Mouse (Mus musculus): ENCODE measurements around the gene Dapk3. TPM values are rescaled to one million over a fixed set of nuclear protein-coding genes. Genes with fewer than 3 reads are reported as not detected.

The Dapk3 gene
- polyA plus RNA-seq, 1 experiment from 2014 or later = 45.6 TPM

DNA sequence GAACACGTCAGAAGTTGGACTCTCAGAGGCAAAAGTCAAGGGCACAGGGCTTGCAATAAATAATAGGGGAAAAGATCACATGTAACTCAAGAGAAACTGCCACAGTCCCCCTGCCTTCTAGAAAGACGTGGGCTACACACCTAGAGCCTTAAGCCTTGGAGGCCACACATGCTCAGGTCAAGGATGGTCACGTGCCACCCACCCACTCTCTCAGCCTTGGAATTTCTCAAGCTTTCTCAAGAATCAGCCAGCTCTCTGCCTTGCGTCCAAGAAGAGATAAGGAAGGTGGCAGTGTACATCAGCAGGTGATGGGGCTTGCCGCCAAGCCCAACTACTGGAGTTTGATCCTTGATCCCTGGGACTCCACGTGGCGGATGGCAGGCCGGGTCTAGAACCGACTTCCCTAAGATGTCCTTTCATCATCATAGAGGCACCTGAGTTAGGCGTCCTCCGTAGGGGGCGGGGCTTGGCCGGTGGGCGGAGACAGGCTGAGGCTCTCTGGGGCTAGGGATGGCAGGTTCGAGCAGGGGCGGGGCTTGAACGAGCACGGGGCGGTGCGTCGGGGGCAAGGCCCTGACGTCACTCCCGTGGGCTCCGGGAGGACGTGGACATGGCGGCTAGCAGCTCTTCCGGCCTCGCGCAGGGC lies 49.9 kb downstream of the Dapk3 start, which contains the start of gene Zfr2:
Gene Zfr2 (plus strand): TSS at position 576 of the 646 bp plus-strand sequence.
- peaks cover 63% of the 10 kb centered on the region for H3K27me3 ChIP-seq (replicated peaks; ENCODE audit: control insufficient read depth, insufficient read depth, low read length)

DNA sequence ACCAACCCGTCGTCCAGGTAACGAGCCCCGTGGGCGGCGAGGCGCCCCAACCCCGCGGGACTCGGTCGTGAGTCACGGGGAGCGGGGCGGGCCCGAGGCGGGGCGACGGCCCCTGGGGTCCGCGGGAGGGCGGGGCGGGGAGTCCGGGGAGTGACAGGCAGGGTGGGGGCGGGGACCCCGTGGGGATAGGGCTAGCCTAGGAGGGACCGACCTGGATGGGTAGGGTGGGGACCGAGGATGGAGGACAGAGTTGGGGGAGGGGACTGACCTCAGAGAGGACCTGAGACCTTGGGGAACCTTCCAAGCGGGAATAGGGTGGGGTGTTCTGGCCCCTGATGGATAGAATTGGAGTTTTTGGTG lies 50.4 kb downstream of the Dapk3 start:
- WGBS = 1% methylated on average over 22 of the region's 28 CpGs
- ATAC-seq (replicated peaks; ENCODE audit: low FRiP score) (peak; percentile 65; the same call in 1 of the 2 replicates), DNase-seq (ENCODE audit: low spot score) (no peak)
- no peaks in the 10 kb centered on the region for H3K36me3 ChIP-seq (ENCODE audit: control insufficient read depth, insufficient read depth, low read length)
- peaks cover 62% of the 10 kb centered on the region for H3K27me3 ChIP-seq (replicated peaks; ENCODE audit: control insufficient read depth, insufficient read depth, low read length)
- no peaks in the 10 kb centered on the region for H3K9me3 ChIP-seq (ENCODE audit: control insufficient read depth, low read length)
- H3K4me1 ChIP-seq (replicated peaks; ENCODE audit: control insufficient read depth, insufficient read depth, low read length) = peaks cover 10% of the 10 kb centered on the region
- H3K4me3 ChIP-seq (ENCODE audit: low read depth, low read length) = peak overlapping the region; percentile 75
- peak overlapping the region; percentile 79 for H3K4me2 ChIP-seq
- H3K9ac ChIP-seq (ENCODE audit: low read depth, low read length) = peak overlapping the region; percentile 75
- H3K27ac ChIP-seq (ENCODE audit: low read depth, low read length) = peak overlapping the region; percentile 25; the same call in 1 of the 2 replicates

More for the DNA sequence above, 49.9 kb downstream of the Dapk3 start, which contains the start of gene Zfr2:
- Histone ChIP-seq H3K4me2 (peak within 1 kb of the TSS; percentile 79), H3K27ac (ENCODE audit: low read depth, low read length) (peak within 1 kb of the TSS; percentile 25; the same call in 1 of the 2 replicates), H3K9me3 (ENCODE audit: control insufficient read depth, low read length) (no peaks in the 10 kb centered on the region), H3K9ac (ENCODE audit: low read depth, low read length) (peak within 1 kb of the TSS; percentile 75), H3K4me1 (replicated peaks; ENCODE audit: control insufficient read depth, insufficient read depth, low read length) (peaks cover 10% of the 10 kb centered on the region), H3K4me3 (ENCODE audit: low read depth, low read length) (peak within 1 kb of the TSS; percentile 75), H3K36me3 (ENCODE audit: control insufficient read depth, insufficient read depth, low read length) (no peaks in the 10 kb centered on the region)
- DNase-seq (ENCODE audit: low spot score) = peak; percentile 90
- peak; percentile 93 for ATAC-seq (replicated peaks; ENCODE audit: low FRiP score)
- 7% methylated on average over 28 of the region's 29 CpGs for WGBS

DNA sequence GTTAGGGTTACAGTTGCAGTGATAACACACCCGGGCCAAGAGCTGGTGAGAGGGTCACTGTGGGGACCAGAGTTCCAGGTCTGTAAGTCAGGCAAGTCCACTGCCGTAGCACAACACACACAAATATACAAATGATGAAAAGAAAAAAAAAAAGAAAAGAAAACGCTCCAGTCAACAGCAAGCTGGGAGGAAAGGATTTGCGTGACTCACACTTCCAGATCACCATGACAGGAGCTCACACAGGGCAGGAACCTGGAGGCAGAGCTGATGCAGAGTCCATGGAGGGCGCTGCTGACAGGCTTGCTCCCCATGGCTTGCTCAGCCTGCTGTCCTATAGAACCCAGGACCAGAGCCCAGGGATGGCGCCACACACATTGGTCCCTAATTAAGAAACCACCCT lies 51.4 kb downstream of the Dapk3 start:
- DNase-seq (ENCODE audit: low spot score) (no peak), ATAC-seq (replicated peaks; ENCODE audit: low FRiP score) (no peak)
- peaks cover 60% of the 10 kb centered on the region for H3K27me3 ChIP-seq (replicated peaks; ENCODE audit: control insufficient read depth, insufficient read depth, low read length)
- no peak overlapping the region for H3K27ac ChIP-seq (ENCODE audit: low read depth, low read length)
- no peaks in the 10 kb centered on the region for H3K9me3 ChIP-seq (ENCODE audit: control insufficient read depth, low read length)
- H3K4me3 ChIP-seq (ENCODE audit: low read depth, low read length) = 0 out of 2 replicates have a peak overlapping the region, but pooled peaks have one; percentile 75
- no peaks in the 10 kb centered on the region for H3K36me3 ChIP-seq (ENCODE audit: control insufficient read depth, insufficient read depth, low read length)
- peaks cover 10% of the 10 kb centered on the region for H3K4me1 ChIP-seq (replicated peaks; ENCODE audit: control insufficient read depth, insufficient read depth, low read length)
- no peak overlapping the region for H3K4me2 ChIP-seq
- WGBS = 74% methylated on average over 6 of the region's 6 CpGs
- no peak overlapping the region for H3K9ac ChIP-seq (ENCODE audit: low read depth, low read length)

DNA sequence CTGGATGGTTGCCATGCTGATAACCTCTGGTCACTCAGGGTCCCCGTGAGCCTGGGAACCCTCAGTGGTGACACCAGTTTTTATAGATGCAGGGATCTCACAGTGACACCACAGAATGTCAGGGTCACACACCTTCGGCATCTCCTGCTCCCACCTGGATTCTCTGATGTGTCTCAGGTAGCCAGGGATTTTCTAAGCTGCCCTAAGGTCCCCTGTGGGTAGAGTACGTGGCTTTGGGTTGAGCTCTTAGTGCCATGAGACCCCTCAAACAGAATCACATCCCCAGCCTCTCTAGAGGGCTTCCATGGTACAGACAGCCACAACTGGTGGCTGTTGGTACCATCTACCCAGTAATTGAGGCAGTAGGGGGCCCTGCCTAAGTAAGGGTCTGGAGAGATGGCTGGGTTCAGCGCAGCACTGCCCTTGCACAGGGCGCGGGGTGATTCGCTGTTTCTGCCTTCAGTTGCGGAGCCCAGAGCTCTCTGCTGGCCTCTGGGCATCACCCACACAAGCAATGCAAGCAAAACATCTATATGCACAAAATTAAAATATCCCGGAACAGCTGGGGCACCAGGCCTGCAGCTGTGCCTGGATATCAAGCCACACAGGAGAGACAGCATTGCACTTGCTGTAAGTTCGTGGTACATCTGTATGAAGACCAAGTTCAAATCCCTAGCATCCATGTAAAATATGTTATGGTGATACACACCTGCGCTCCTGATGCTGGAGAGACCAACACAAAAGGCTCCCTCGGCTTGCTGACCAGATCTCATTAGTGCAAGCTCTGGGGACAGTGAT lies 53.9 kb downstream of the Dapk3 start:
- Histone ChIP-seq H3K4me1 (replicated peaks; ENCODE audit: control insufficient read depth, insufficient read depth, low read length) (peaks cover 10% of the 10 kb centered on the region), H3K9ac (ENCODE audit: low read depth, low read length) (no peak overlapping the region), H3K4me3 (ENCODE audit: low read depth, low read length) (no peak overlapping the region), H3K4me2 (no peak overlapping the region), H3K27ac (ENCODE audit: low read depth, low read length) (no peak overlapping the region), H3K9me3 (ENCODE audit: control insufficient read depth, low read length) (no peaks in the 10 kb centered on the region), H3K27me3 (replicated peaks; ENCODE audit: control insufficient read depth, insufficient read depth, low read length) (peaks cover 60% of the 10 kb centered on the region), H3K36me3 (ENCODE audit: control insufficient read depth, insufficient read depth, low read length) (no peaks in the 10 kb centered on the region)
- DNase-seq (ENCODE audit: low spot score) (no peak), ATAC-seq (replicated peaks; ENCODE audit: low FRiP score) (no peak)
- 81% methylated on average over 12 of the region's 12 CpGs for WGBS

DNA sequence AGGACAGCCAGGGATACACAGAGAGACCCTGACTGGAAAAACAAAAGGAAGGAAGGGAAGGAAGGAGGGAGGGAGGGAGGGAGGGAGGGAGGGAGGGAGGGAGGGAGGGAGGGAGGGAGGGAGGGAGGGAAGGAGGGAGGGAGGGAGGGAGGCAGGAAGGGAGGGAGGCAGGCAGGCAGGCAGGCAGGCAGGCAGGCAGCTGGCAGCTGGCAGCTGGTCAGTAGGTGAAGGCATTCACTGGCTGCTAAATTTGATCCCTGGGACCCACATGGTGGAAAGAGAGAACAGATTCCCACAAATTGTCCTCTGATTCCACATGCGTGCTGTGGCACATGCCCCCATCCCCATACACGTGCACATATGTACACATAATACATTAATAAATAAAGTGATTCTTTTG lies 55.8 kb downstream of the Dapk3 start:
- Histone ChIP-seq H3K4me1 (replicated peaks; ENCODE audit: control insufficient read depth, insufficient read depth, low read length) (peaks cover 3% of the 10 kb centered on the region), H3K4me2 (no peak overlapping the region), H3K9me3 (ENCODE audit: control insufficient read depth, low read length) (no peaks in the 10 kb centered on the region), H3K27me3 (replicated peaks; ENCODE audit: control insufficient read depth, insufficient read depth, low read length) (peaks cover 66% of the 10 kb centered on the region), H3K4me3 (ENCODE audit: low read depth, low read length) (no peak overlapping the region), H3K36me3 (ENCODE audit: control insufficient read depth, insufficient read depth, low read length) (no peaks in the 10 kb centered on the region), H3K27ac (ENCODE audit: low read depth, low read length) (no peak overlapping the region), H3K9ac (ENCODE audit: low read depth, low read length) (no peak overlapping the region)
- no peak for DNase-seq (ENCODE audit: low spot score)
- no peak for ATAC-seq (replicated peaks; ENCODE audit: low FRiP score)
- 85% methylated on average over 2 of the region's 2 CpGs for WGBS

DNA sequence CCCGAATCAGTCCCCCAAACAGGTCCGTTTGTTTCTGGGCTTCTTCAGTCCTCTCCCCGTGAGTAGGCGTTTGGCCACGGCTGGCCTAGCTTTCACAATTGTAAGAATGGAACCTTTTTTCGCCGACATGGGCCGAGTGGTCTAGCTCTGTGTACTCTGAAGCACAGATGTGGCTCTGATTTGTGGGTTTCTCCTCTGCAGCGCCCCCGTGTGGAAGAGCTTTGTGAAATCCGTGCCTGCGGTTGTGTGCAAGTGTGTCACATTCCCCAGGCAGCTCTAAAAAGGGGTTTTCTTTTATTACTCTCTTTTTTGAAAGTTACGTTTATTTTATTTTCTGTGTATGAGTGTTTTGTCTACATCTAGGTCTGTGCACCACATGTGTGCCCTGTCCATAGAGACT lies 58.1 kb downstream of the Dapk3 start:
- no peak for DNase-seq (ENCODE audit: low spot score)
- Histone ChIP-seq H3K4me2 (no peak overlapping the region), H3K9ac (ENCODE audit: low read depth, low read length) (no peak overlapping the region), H3K36me3 (ENCODE audit: control insufficient read depth, insufficient read depth, low read length) (no peaks in the 10 kb centered on the region), H3K9me3 (ENCODE audit: control insufficient read depth, low read length) (no peaks in the 10 kb centered on the region), H3K4me3 (ENCODE audit: low read depth, low read length) (no peak overlapping the region), H3K27me3 (replicated peaks; ENCODE audit: control insufficient read depth, insufficient read depth, low read length) (peaks cover 74% of the 10 kb centered on the region), H3K4me1 (replicated peaks; ENCODE audit: control insufficient read depth, insufficient read depth, low read length) (no peaks in the 10 kb centered on the region), H3K27ac (ENCODE audit: low read depth, low read length) (no peak overlapping the region)
- WGBS = 21% methylated on average over 13 of the region's 13 CpGs
- ATAC-seq (replicated peaks; ENCODE audit: low FRiP score) = no peak

DNA sequence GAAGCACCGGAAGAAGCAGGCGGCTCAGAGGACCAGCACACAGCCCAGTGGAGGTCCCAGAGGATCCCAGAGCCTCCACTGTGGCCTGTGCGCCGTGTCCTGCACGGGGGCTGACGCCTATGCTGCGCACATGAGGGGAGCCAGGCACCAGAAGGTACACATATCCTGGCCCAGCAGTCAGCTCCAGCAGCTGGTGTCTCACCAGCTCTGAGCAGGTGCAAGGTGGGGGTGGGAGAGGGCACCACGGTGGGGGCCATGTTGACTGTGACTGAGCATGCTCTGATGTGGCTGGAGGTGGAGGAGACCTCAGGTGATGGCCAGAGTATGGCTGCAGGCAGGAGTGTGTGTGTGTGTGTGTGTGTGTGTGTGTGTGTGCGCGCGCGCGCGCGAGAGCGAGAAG lies 59.2 kb downstream of the Dapk3 start:
- Histone ChIP-seq H3K36me3 (ENCODE audit: control insufficient read depth, insufficient read depth, low read length) (no peaks in the 10 kb centered on the region), H3K27me3 (replicated peaks; ENCODE audit: control insufficient read depth, insufficient read depth, low read length) (peaks cover 71% of the 10 kb centered on the region), H3K4me3 (ENCODE audit: low read depth, low read length) (no peak overlapping the region), H3K27ac (ENCODE audit: low read depth, low read length) (no peak overlapping the region), H3K4me1 (replicated peaks; ENCODE audit: control insufficient read depth, insufficient read depth, low read length) (no peaks in the 10 kb centered on the region), H3K9me3 (ENCODE audit: control insufficient read depth, low read length) (no peaks in the 10 kb centered on the region), H3K4me2 (no peak overlapping the region), H3K9ac (ENCODE audit: low read depth, low read length) (no peak overlapping the region)
- ATAC-seq (replicated peaks; ENCODE audit: low FRiP score) (no peak), DNase-seq (ENCODE audit: low spot score) (no peak)
- WGBS = 89% methylated on average over 16 of the region's 16 CpGs

All from liver, embryonic 11.5 days (tissue).